Mouse (Mus musculus) midbrain, embryonic 14.5 days (tissue): ENCODE measurements around the gene Rap1a. TPM values are rescaled to one million over a fixed set of nuclear protein-coding genes. Genes with fewer than 3 reads are reported as not detected.

ENCODE experiments used
- ATAC-seq: fragments of 200-750 bp; cut with Nextera tagmentation; 2 replicates; pipeline ENCODE4 v1.8.0; 2017; ENCODE audit warnings: moderate number of reproducible peaks, moderate library complexity; ENCODE audit not compliant: low FRiP score, low TSS enrichment
- DNase-seq: peaks from one replicate; pipeline ENCODE4 v3.0.0-alpha.2; 2015
- H3K27ac ChIP-seq: fragments of 300-500 bp; sonication (generic); replicated peaks from 2 replicates; pipeline ENCODE4 v1.5.1; 2014; ENCODE audit warnings: mild to moderate bottlenecking, low read depth, low read length, moderate library complexity
- H3K27me3 ChIP-seq: fragments of 300-500 bp; sonication (generic); 2 replicates; pipeline ENCODE4 v1.6.1; 2014; ENCODE audit warnings: low read length, control low read depth, mixed read lengths; ENCODE audit not compliant: control insufficient read depth, insufficient read depth
- H3K36me3 ChIP-seq: fragments of 300-500 bp; sonication (generic); 2 replicates; pipeline ENCODE4 v1.6.1; 2014; ENCODE audit warnings: low read length, control low read depth; ENCODE audit not compliant: control insufficient read depth, insufficient read depth
- H3K4me1 ChIP-seq: fragments of 300-500 bp; sonication (generic); 2 replicates; pipeline ENCODE4 v1.6.1; 2014; ENCODE audit warnings: mild to moderate bottlenecking, antibody characterized with exemption, low read length, control low read depth; ENCODE audit not compliant: control insufficient read depth, insufficient read depth
- H3K4me2 ChIP-seq: fragments of 300-500 bp; sonication (generic); 2 replicates; pipeline ENCODE4 v1.6.1; 2014; ENCODE audit warnings: mild to moderate bottlenecking, low read length, moderate library complexity
- H3K4me3 ChIP-seq: fragments of 300-500 bp; sonication (generic); replicated peaks from 2 replicates; pipeline ENCODE4 v1.5.1; 2014; ENCODE audit warnings: low read depth, low read length
- H3K9ac ChIP-seq: fragments of 300-500 bp; sonication (generic); replicated peaks from 2 replicates; pipeline ENCODE4 v1.6.1; 2014; ENCODE audit warnings: mild to moderate bottlenecking, low read length, moderate library complexity
- H3K9me3 ChIP-seq: fragments of 300-500 bp; sonication (generic); 2 replicates; pipeline ENCODE4 v1.6.1; 2016; ENCODE audit warnings: low read length, control low read depth, mixed read lengths; ENCODE audit not compliant: control insufficient read depth
- WGBS: fragments of 180-500 bp; shearing (Covaris S2); extraction: QIAGEN DNeasy Blood & Tissue Kit; methylation state at CpG from one replicate; pipeline ENCODE4 v1.1.7; 2014; 5-methylcytosine and 5-hydroxymethylcytosine counted together
- polyA plus RNA-seq: library from polyadenylated mRNA; unstranded; fragments of >200 nt; fragmentation: Nextera tagmentation; extraction: Ambion mirVana; gene quantifications from 2 replicates; pipeline ENCODE4 v1.2.1, GENCODE M21; 2014

Rap1a gene
- polyA plus RNA-seq, 1 experiment from 2014 or later, result 59.9 TPM

- WGBS, result 75% methylated on average over 7 of the region's 7 CpGs
Measured at GRCm38 (mm10) chr3:105711741-105712140, 89.4 kb downstream of the Rap1a start.

DNA sequence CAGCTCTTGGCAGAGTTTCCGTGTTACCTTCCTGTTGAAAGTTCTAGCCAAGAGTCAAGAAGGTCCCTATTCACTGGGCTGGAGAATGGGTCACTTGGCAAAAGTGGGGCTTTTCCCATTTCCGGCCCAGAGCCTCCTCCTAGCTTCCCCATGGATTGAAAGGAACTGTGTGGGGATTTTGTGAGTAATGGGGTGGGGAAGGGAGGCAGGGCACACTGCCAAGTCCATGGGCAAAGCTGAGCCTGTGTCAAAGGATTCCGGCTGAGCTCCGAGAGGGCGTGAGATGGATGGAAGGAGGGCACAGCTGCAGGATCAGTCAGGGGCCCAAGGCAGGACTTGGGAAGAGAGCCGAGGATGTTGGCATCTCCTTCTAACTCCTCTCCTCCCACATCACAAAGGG, 90.9 kb downstream of the Rap1a start:
- no peak overlapping the region for H3K9ac ChIP-seq
- no peaks in the 10 kb centered on the region for H3K9me3 ChIP-seq
- no peaks in the 10 kb centered on the region for H3K36me3 ChIP-seq
- no peak overlapping the region for H3K4me3 ChIP-seq
- no peaks in the 10 kb centered on the region for H3K27me3 ChIP-seq
- ATAC-seq (peak; percentile 25; the same call in 1 of the 2 replicates), DNase-seq (peak; percentile 54)
- peaks cover 17% of the 10 kb centered on the region; the same call in 1 of the 2 replicates for H3K4me1 ChIP-seq
- H3K4me2 ChIP-seq, result no peak overlapping the region
- 59% methylated on average over 6 of the region's 6 CpGs for WGBS
- no peak overlapping the region for H3K27ac ChIP-seq

More at GRCm38 (mm10) chr3:105711741-105712140, 89.4 kb downstream of the Rap1a start:
- H3K4me2 ChIP-seq, result no peak overlapping the region
- H3K9me3 ChIP-seq, result no peaks in the 10 kb centered on the region
- H3K9ac ChIP-seq, result no peak overlapping the region
- H3K27ac ChIP-seq, result no peak overlapping the region
- DNase-seq, result no peak
- no peaks in the 10 kb centered on the region for H3K27me3 ChIP-seq
- H3K4me3 ChIP-seq, result no peak overlapping the region
- peaks cover 8% of the 10 kb centered on the region; the same call in 1 of the 2 replicates for H3K4me1 ChIP-seq
- H3K36me3 ChIP-seq, result no peaks in the 10 kb centered on the region
- ATAC-seq, result no peak

DNA sequence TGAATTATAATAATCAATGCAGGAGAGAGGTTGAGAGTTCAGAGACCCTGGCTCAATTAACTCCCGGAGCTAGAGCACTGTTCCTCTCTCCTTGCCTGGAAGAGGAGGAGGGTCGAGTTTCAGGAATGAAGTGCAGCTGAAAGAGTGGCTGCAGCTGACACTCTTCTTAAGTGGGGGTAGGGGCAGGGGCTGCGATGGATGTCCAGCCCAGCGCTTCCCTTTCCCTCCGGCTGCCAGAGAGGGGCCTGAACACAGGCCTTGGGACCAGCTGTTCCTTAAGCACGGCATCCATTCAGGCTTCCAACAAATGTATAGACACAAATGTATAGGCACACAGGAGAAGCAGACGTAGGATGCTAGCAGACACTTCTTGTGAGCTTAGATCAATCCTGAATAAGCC, 93.5 kb downstream of the Rap1a start:
- WGBS, result 17% methylated on average over 7 of the region's 7 CpGs
- H3K36me3 ChIP-seq, result no peaks in the 10 kb centered on the region
- DNase-seq, result no peak
- ATAC-seq, result no peak
- 0 out of 2 replicates have a peak overlapping the region, but pooled peaks have one; percentile 15 for H3K4me2 ChIP-seq
- no peaks in the 10 kb centered on the region for H3K9me3 ChIP-seq
- no peak overlapping the region for H3K4me3 ChIP-seq
- no peak overlapping the region for H3K9ac ChIP-seq
- 0 out of 2 replicates have a peak, but pooled peaks cover 11% of the 10 kb centered on the region for H3K4me1 ChIP-seq
- H3K27ac ChIP-seq, result no peak overlapping the region
- peaks cover 6% of the 10 kb centered on the region; the same call in 1 of the 2 replicates for H3K27me3 ChIP-seq

GRCm38 (mm10) chr3:105706366-105707020, 94.6 kb downstream of the Rap1a start:
- Histone ChIP-seq H3K9me3 (no peaks in the 10 kb centered on the region), H3K9ac (no peak overlapping the region), H3K27me3 (peaks cover 6% of the 10 kb centered on the region; the same call in 1 of the 2 replicates), H3K4me2 (peak overlapping the region; percentile 99), H3K36me3 (no peaks in the 10 kb centered on the region), H3K4me1 (0 out of 2 replicates have a peak, but pooled peaks cover 11% of the 10 kb centered on the region), H3K27ac (no peak overlapping the region), H3K4me3 (no peak overlapping the region)
- WGBS, result 42% methylated on average over 4 of the region's 4 CpGs
- DNase-seq, result no peak
- no peak for ATAC-seq

DNA sequence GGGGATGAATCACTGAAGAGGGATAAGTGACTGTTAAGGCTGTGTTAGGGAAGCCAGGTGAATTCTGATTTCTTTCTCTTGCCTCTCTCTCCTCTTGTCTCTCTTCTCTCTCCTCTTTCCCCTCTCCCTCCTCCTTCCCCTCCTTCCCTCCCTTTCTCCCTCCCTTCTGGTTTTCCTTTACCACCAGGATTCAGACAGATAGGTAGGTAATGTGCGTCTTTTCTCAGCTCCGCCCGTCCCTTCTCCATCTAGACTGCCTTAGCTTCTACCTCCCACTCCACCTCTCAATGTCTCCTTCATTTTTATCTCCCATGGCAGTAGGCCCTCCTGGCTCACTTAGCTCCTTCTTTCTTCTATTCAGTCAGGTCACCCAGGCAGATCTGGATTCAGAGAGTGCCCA, 95.6 kb downstream of the Rap1a start:
- Histone ChIP-seq H3K9ac (peak overlapping the region; percentile 61), H3K9me3 (no peaks in the 10 kb centered on the region), H3K4me3 (peak overlapping the region; percentile 41), H3K27me3 (peaks cover 6% of the 10 kb centered on the region; the same call in 1 of the 2 replicates), H3K36me3 (no peaks in the 10 kb centered on the region), H3K4me1 (0 out of 2 replicates have a peak, but pooled peaks cover 11% of the 10 kb centered on the region), H3K4me2 (peak overlapping the region; percentile 99), H3K27ac (no peak overlapping the region)
- ATAC-seq (no peak), DNase-seq (no peak)
- WGBS, result 24% methylated on average over 3 of the region's 3 CpGs

DNA sequence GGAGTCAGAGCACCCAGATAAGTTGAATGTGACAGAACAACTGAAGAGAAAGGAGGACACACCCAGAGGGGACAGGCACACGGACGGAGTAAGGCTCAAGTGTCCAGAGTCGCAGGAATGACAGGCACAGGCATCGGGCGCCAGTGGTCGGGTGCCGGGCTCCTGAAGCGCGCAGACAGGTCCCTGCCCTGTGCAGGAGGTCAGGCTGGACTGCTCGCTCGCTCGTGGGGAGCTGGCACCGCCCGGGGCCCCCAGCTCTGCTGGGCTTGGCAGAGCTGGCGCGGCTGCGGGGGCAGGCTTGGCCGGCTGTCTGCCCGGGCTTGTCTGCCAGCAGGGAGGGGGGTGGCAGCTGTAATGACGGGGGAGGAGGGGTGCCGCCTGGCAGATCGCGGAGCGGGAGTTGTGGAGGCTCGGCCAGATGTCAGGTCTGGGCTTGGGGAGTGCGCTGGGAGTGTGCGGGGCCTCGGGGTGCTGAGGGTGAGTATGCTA, 96.0 kb downstream of the Rap1a start:
- Histone ChIP-seq H3K27me3 (peaks cover 6% of the 10 kb centered on the region; the same call in 1 of the 2 replicates), H3K9ac (peak overlapping the region; percentile 61), H3K4me1 (0 out of 2 replicates have a peak, but pooled peaks cover 11% of the 10 kb centered on the region), H3K4me2 (peak overlapping the region; percentile 99), H3K36me3 (no peaks in the 10 kb centered on the region), H3K9me3 (no peaks in the 10 kb centered on the region), H3K27ac (no peak overlapping the region), H3K4me3 (peak overlapping the region; percentile 41)
- under 1% methylated on average over 28 of the region's 28 CpGs for WGBS
- DNase-seq, result peak; percentile 67
- peak; percentile 44 for ATAC-seq

DNA sequence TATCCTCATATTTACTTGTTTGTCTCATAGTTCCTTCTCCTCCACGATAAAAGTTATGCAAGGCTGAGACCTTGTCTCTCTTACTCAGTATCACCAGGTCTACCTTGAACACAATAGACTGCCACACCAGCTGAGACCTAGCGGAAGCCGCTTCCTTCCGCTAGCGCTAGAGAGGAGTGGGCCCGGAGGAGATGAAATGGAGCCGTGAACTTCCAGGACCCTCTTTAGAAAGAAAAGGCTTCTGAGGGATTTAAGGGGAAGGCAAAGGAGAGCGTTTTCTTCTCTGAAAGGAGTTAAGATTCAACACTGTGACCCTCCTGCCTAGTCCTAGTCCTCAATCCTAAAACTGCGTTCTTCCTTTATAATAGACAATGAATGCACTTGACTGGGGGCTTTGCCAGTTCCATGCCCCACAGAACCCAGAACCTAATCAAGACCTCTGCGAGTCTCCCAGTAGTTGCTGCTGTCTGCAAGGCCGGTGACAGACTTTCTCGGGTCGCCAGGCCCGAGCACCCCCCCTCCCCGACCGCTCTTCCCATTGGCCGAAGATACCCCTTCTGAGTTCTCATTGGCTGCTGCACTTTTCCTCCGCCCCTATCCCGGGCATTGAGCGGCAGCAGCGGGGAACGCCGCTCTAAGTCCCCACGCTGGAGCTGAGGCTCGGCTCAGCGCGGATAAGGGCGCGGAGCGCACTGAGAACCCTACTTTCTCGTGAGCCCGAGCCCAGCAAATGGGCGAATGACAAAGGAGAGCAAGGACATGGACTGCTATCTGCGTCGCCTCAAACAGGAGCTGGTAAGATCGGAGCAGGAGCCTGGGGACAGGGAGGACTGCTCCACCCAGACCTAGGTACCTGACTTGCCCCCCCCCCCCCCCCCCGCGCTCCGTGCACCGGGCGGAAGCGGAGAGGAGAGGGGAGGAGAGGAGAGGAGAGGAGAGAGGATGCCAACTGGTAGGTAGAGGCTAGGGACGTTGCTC, 96.8 kb downstream of the Rap1a start, which contains the start of gene Inka2:
Gene Inka2 (plus strand): TSS at position 569 of the 978 bp plus-strand sequence.
- Histone ChIP-seq H3K4me3 (peak within 1 kb of the TSS; percentile 41), H3K4me2 (peak within 1 kb of the TSS; percentile 99), H3K27me3 (peaks cover 6% of the 10 kb centered on the region; the same call in 1 of the 2 replicates), H3K4me1 (0 out of 2 replicates have a peak, but pooled peaks cover 11% of the 10 kb centered on the region), H3K9ac (peak within 1 kb of the TSS; percentile 61), H3K36me3 (no peaks in the 10 kb centered on the region), H3K27ac (no peak within 1 kb of the TSS), H3K9me3 (no peaks in the 10 kb centered on the region)
- DNase-seq (peak; percentile 91), ATAC-seq (peak; percentile 96)
- 2% methylated on average over 41 of the region's 43 CpGs for WGBS

DNA sequence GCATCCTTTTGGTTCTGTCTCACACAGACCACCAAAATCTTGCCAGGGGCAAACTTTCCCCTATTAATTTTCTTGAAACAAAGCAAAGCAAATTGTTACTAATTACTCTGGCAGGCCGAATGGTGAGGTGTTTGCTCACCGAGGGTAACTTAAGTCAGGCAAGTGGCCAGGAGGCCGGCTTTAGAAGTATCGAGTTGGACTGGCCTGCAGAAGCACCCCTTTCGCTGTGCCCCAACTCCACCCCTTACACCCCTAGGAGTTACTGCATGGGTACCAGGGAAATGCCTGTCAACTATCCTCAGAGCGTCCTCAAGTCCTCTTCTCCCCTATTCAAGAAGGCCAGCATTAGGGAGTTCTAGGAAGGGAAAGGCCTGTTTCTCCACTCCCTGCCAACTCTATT, 97.6 kb downstream of the Rap1a start:
- no peak overlapping the region; the same call in 1 of the 2 replicates for H3K4me3 ChIP-seq
- peaks cover 6% of the 10 kb centered on the region; the same call in 1 of the 2 replicates for H3K27me3 ChIP-seq
- H3K4me2 ChIP-seq, result 0 out of 2 replicates have a peak overlapping the region, but pooled peaks have one; percentile 99
- H3K36me3 ChIP-seq, result no peaks in the 10 kb centered on the region
- H3K9me3 ChIP-seq, result no peaks in the 10 kb centered on the region
- WGBS, result 58% methylated on average over 6 of the region's 6 CpGs
- H3K4me1 ChIP-seq, result 0 out of 2 replicates have a peak, but pooled peaks cover 11% of the 10 kb centered on the region
- H3K27ac ChIP-seq, result no peak overlapping the region
- ATAC-seq, result no peak
- no peak overlapping the region for H3K9ac ChIP-seq
- DNase-seq, result no peak
